Mouse (Mus musculus): ENCODE data around the gene Slc6a16. TPM values are rescaled to one million over a fixed set of nuclear protein-coding genes. Genes with fewer than 3 reads are reported as not detected.

Slc6a16 gene
- polyA plus RNA-seq, 1 experiment from 2014 or later, result 0.10 TPM

DNA sequence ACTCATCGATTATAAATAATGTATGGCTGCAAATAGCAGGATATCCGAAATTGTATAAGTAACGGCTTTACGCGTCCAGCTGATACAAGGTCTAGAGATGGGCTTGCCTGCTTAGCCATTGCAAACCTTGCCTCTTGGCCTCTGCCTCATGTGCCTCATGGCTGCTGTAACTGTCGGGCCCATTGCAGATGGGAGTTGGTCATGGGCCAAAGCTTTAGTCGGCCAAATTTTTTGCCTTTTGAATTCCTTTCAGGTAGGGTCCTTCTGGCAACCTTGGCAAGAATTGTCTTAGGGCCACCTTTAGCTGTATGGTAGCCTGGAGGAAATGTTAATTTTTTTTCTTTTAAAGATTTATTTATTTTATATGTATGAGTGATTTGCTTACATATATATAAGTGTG, 16.1 kb upstream of the Slc6a16 start:
- H3K27me3 ChIP-seq, result no peaks in the 10 kb centered on the region
- peaks cover 99% of the 10 kb centered on the region for H3K36me3 ChIP-seq
- H3K4me2 ChIP-seq, result no peak overlapping the region
- peaks cover 10% of the 10 kb centered on the region; the same call in 1 of the 2 replicates for H3K4me1 ChIP-seq
- H3K9ac ChIP-seq, result no peak overlapping the region
- 92% methylated on average over 7 of the region's 7 CpGs for WGBS
- no peak overlapping the region for H3K4me3 ChIP-seq (replicated peaks)
- ATAC-seq (replicated peaks; ENCODE audit: low FRiP score), result no peak
- no peaks in the 10 kb centered on the region for H3K9me3 ChIP-seq (replicated peaks)
- H3K27ac ChIP-seq, result no peak overlapping the region

DNA sequence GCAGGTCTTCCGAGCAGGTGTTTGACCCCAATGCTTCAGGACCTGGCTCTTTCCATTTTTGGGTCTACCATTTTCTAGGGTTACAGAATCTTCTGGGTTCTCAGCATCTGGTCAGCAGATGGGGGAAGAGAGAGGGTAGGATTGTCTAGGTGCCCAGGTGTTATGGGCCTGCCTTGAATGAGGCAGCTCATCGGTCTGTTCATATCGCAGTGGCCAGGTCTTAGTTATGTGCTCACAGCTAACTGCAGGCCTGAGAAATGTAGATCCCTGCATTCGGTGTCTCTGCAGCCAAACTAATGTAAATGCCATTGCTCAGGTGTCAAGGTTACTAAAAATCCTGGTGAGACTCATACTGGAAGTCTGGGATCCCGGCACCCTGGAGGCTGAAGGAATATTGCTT, 14.5 kb upstream of the Slc6a16 start:
- H3K4me2 ChIP-seq, result no peak overlapping the region
- peaks cover 92% of the 10 kb centered on the region for H3K36me3 ChIP-seq
- H3K27me3 ChIP-seq, result no peaks in the 10 kb centered on the region
- no peaks in the 10 kb centered on the region for H3K4me1 ChIP-seq
- no peak overlapping the region for H3K4me3 ChIP-seq (replicated peaks)
- H3K9me3 ChIP-seq (replicated peaks), result no peaks in the 10 kb centered on the region
- WGBS, result 95% methylated on average over 5 of the region's 5 CpGs
- no peak for ATAC-seq (replicated peaks; ENCODE audit: low FRiP score)
- no peak overlapping the region for H3K27ac ChIP-seq
- H3K9ac ChIP-seq, result no peak overlapping the region

DNA sequence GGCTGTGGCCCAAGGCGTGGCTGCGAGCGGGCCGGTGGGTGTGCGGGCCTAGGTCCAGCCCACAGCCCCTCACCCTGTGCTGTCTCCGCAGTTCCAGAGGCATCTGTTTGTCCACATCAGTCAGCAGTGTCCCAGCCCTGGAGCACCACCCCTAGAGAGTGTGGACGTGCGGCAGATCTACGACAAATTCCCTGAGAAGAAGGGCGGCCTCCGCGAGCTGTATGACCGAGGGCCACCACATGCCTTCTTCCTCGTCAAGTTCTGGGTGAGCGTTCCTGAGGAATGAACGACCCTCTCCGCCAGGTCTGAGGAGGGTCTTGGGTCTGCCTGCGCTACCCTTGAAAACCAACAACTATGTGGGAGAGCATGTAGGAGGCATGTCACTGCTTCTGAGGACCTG, 12.3 kb upstream of the Slc6a16 start:
- Histone ChIP-seq H3K27ac (no peak overlapping the region), H3K4me1 (peaks cover 9% of the 10 kb centered on the region), H3K27me3 (no peaks in the 10 kb centered on the region), H3K4me3 (replicated peaks) (no peak overlapping the region), H3K36me3 (peaks cover 90% of the 10 kb centered on the region), H3K9ac (no peak overlapping the region), H3K4me2 (no peak overlapping the region), H3K9me3 (replicated peaks) (no peaks in the 10 kb centered on the region)
- WGBS, result 91% methylated on average over 18 of the region's 18 CpGs
- ATAC-seq (replicated peaks; ENCODE audit: low FRiP score), result no peak; the same call in 1 of the 2 replicates

DNA sequence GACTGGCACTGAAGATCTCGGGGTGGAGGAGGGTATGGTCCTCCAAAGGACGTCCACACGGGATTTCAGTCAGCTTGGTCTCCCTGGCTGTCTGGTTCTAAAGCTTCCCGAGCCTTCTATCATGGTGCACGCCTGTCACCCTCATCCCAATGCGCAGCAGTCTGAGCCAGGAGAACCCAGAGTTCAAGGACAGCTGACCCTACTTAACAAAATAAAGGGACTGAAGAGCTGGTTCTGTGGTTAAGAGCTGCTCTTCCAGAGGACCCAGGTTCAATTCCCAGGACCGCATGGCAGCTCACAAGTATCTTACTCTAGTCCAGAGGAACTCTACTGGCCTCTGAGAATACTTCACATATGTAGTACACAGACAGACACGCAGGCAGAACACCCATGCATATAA, 11.8 kb upstream of the Slc6a16 start:
- ATAC-seq (replicated peaks; ENCODE audit: low FRiP score), result no peak
- Histone ChIP-seq H3K4me1 (peaks cover 14% of the 10 kb centered on the region), H3K27ac (no peak overlapping the region), H3K4me2 (no peak overlapping the region), H3K9me3 (replicated peaks) (no peaks in the 10 kb centered on the region), H3K27me3 (no peaks in the 10 kb centered on the region), H3K4me3 (replicated peaks) (no peak overlapping the region), H3K36me3 (peaks cover 89% of the 10 kb centered on the region), H3K9ac (no peak overlapping the region)
- 93% methylated on average over 8 of the region's 8 CpGs for WGBS

DNA sequence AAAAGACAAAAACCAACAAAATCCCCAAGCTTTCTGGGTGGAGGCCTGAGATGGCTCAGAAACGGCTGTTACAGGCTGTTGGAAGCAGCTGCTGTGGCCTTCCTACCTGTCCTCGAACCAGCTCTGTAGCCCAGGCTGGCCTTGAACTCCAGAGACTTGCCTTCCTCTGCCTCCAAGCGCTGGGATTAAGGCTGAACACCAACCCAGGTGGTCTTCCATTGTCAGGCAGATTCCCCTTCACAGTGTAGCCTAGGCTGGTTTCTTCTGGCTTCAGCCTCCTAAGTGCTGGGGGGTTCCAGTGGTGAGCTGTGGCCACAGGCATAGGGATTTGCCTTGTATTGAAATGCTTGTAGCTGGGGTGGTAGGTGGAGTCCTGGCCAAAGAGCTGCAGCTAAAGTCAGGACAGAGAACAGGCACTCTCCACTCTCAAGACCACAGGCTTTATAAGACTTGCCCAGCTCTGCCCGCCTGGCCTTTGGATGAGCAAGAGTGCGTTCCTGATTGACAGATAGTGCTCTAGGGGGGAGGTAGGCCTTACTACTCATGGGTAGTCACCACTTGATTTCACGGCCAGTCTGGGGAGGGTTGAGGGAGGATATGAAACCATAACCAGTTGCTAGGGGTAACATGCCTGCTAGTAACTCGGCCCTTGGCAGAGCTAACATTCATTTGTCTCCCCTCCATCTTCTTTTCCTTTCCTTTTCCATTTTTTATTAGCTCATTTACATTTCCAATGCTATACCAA, 11.3 kb upstream of the Slc6a16 start:
- peaks cover 84% of the 10 kb centered on the region for H3K36me3 ChIP-seq
- WGBS, result 84% methylated on average over 7 of the region's 7 CpGs
- ATAC-seq (replicated peaks; ENCODE audit: low FRiP score), result no peak
- H3K4me2 ChIP-seq, result no peak overlapping the region
- no peak overlapping the region for H3K9ac ChIP-seq
- no peaks in the 10 kb centered on the region for H3K27me3 ChIP-seq
- no peak overlapping the region for H3K4me3 ChIP-seq (replicated peaks)
- no peaks in the 10 kb centered on the region for H3K9me3 ChIP-seq (replicated peaks)
- peaks cover 20% of the 10 kb centered on the region for H3K4me1 ChIP-seq
- H3K27ac ChIP-seq, result no peak overlapping the region

DNA sequence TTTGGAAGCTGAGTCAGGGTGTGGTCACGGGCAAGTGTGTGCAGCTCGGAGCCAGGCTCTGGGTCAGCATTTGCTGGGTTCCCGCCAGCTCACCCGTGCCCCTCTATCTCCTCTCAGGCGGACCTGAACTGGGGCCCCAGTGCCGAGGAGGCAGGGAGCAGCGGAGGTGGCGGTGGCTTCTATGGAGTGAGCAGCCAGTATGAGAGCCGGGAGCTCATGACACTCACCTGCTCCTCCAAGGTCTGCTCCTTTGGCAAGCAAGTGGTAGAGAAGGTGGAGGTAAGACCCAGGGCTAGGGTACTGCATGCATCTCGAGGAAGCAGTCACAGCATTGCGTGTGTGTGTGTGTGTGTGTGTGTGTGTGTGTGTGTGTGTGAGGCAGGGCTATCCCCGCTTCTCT, 9.7 kb upstream of the Slc6a16 start:
- H3K36me3 ChIP-seq, result peaks cover 68% of the 10 kb centered on the region
- ATAC-seq (replicated peaks; ENCODE audit: low FRiP score), result no peak

DNA sequence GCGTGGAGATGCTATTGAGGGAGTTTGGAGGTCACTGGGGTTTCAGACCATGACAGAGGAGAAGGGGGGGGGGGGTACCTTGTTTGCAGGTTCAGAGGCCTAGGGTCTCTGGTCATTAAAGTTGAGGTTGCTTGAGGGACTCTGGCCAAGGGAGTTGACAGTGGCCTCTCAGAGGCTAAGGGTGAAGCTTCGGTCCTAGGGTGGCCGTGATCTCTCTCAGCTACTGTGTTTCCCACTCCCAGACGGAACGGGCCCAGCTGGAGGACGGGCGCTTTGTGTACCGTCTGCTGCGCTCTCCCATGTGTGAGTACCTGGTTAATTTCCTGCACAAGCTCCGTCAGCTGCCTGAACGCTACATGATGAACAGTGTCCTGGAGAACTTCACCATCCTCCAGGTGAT, 8.9 kb upstream of the Slc6a16 start:
- Histone ChIP-seq H3K27me3 (peaks cover 10% of the 10 kb centered on the region), H3K4me1 (peaks cover 35% of the 10 kb centered on the region), H3K4me3 (replicated peaks) (no peak overlapping the region), H3K9me3 (replicated peaks) (no peaks in the 10 kb centered on the region), H3K4me2 (no peak overlapping the region), H3K27ac (no peak overlapping the region), H3K9ac (no peak overlapping the region), H3K36me3 (peaks cover 60% of the 10 kb centered on the region)
- WGBS, result 81% methylated on average over 11 of the region's 11 CpGs
- no peak for ATAC-seq (replicated peaks; ENCODE audit: low FRiP score)

More for the DNA sequence above, 9.7 kb upstream of the Slc6a16 start:
- Histone ChIP-seq H3K9ac (no peak overlapping the region), H3K4me3 (replicated peaks) (no peak overlapping the region), H3K27ac (no peak overlapping the region), H3K27me3 (peaks cover 3% of the 10 kb centered on the region), H3K9me3 (replicated peaks) (no peaks in the 10 kb centered on the region), H3K4me1 (peaks cover 35% of the 10 kb centered on the region), H3K4me2 (no peak overlapping the region)
- WGBS, result 88% methylated on average over 12 of the region's 12 CpGs

DNA sequence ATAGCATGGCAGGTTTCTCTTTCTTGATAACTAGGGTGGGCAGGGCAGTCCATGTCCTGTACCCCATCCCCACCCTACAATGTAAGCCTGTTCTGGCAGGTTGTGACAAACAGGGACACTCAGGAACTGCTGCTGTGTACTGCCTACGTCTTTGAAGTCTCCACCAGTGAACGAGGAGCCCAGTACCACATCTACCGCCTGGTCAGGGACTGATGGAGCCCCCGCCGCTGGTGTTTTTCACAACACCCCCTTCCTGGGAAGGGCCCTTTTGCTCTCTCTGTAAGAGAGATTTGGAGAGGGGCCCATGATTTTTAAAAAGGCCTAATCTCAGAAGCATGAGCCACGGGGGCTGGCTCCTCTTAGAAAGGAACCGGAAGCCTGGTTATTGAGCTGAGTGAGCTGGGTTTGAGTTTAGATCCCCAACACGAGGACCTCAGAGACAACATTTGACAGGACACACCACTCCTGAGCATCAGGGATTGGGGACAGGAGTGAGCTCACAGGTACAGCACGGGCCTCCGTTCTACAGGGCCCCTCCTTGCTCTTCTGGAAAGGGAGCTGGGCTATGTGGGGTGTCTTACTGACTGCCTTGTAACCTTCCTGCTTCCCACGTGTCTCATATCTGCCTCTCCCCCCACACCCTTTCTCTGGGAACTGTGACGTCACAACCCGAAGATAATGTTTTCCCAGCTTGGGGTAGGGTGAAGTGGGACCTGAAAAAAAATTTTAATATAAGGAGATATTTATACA, 8.0 kb upstream of the Slc6a16 start:
- H3K4me3 ChIP-seq (replicated peaks), result no peak overlapping the region
- ATAC-seq (replicated peaks; ENCODE audit: low FRiP score), result no peak

DNA sequence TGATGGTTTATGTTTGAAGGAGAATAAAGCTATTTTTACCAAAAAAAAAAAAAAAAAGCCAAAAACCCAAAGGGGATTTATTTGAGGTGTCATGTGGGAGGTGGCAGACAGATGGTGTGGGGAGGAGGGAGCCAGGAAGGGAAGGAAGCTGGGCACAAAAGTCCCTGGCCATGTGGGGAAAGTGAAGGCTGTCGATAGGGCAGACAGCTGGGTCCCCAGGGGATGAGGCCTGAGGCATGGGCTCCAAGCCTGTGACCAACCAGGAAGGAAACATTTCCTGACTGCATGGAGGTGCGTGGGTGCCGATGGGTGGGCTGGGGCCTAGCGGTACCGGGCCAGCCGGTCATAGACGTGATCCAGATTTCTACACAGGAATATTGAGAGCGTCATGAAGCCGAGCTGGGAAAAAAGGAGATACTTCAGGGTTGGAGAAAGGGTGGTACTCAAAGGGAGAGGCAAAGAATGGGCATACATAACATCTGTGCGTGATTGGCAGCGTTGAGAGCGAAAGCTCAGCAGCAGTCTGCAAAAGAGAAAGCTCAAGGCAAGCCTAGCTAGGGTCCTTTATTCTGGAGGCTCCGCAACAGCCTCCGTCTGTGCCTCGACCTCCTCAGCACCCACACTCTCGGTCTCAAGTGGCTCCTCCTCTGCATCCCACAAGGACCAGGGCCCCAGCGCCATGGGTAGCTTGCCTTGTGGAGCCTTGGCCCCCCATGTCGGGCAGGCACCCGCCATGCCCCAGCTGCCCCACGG, 7.1 kb upstream of the Slc6a16 start:
- Histone ChIP-seq H3K27ac (peak overlapping the region; percentile 37; the same call in 1 of the 2 replicates), H3K9ac (no peak overlapping the region), H3K27me3 (peaks cover 18% of the 10 kb centered on the region), H3K4me1 (peaks cover 38% of the 10 kb centered on the region), H3K9me3 (replicated peaks) (no peaks in the 10 kb centered on the region), H3K4me2 (peak overlapping the region; percentile 57), H3K4me3 (replicated peaks) (no peak overlapping the region), H3K36me3 (peaks cover 43% of the 10 kb centered on the region)
- 32% methylated on average over 20 of the region's 20 CpGs for WGBS
- 0 out of 2 replicates have a peak, but pooled peaks have one; percentile 1 for ATAC-seq (replicated peaks; ENCODE audit: low FRiP score)

More for the DNA sequence above, 8.0 kb upstream of the Slc6a16 start:
- Histone ChIP-seq H3K9me3 (replicated peaks) (no peaks in the 10 kb centered on the region), H3K4me2 (no peak overlapping the region), H3K27me3 (peaks cover 12% of the 10 kb centered on the region), H3K36me3 (peaks cover 52% of the 10 kb centered on the region), H3K27ac (no peak overlapping the region), H3K4me1 (peaks cover 35% of the 10 kb centered on the region), H3K9ac (no peak overlapping the region)
- 59% methylated on average over 13 of the region's 13 CpGs for whole genome bisulfite sequencing

DNA sequence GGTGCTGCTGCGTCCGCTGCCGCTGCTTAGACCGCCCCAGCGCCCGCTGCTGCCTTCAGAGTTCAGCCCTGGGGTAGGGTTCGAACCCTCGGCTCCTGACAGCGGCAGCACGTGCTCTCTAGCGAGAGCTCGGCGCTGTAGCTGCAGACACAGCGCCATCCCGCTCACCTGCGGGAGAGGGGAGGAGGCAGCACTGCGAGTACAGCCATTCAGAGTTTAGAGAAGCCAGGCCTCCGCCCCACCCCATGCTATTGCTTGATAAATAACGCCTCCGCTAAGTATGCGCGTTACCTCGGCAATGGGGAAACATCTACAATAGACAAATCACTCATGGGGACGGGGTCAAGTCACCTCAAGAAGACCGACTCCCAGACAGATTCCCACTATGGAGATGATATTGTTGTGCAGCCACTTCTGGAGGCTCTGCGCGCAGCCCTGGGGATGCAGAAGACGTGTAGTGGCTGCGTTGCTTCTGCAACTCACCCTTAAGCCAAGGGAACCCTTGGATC, 6.5 kb upstream of the Slc6a16 start:
- Histone ChIP-seq H3K4me1 (peaks cover 44% of the 10 kb centered on the region), H3K27me3 (peaks cover 25% of the 10 kb centered on the region), H3K4me3 (replicated peaks) (peak overlapping the region; percentile 29), H3K9me3 (replicated peaks) (no peaks in the 10 kb centered on the region), H3K9ac (no peak overlapping the region), H3K27ac (peak overlapping the region; percentile 34; the same call in 1 of the 2 replicates), H3K36me3 (peaks cover 37% of the 10 kb centered on the region), H3K4me2 (peak overlapping the region; percentile 57)
- WGBS, result 15% methylated on average over 29 of the region's 29 CpGs
- ATAC-seq (replicated peaks; ENCODE audit: low FRiP score), result peak; percentile 6; the same call in 1 of the 2 replicates

DNA sequence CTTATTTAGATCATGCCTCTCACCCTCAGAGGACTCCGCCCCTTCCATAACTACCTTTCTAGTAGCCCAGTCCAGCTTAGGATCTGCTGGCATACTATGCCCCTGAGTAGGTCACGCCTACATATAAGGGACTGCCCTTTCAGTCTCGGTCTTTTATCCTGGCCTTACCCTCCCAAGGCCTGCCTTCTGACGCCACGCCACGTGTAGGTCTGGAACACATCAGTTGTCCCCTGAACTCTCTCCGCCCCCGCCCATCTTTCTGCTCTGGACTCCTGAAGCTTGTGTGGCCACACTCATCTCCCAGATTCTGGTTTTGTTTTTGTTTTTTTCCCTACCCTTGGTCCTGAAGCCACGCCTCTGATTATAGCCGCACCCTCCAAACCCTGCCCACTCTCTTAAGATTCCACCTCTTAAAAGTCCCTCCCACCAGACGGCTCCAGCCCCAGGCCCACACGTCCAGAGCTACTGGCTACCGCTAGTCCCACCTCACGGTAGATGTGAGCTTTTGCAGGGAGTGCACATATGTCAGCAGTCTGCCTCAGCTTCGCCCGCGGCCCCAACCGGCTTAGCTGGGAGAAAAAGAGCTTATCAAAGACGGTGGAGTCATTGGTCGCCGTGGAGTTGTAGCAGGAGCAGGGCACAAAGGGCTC, 5.8 kb upstream of the Slc6a16 start:
- H3K36me3 ChIP-seq, result peaks cover 31% of the 10 kb centered on the region
- peak overlapping the region; percentile 29 for H3K4me3 ChIP-seq (replicated peaks)
- peaks cover 26% of the 10 kb centered on the region for H3K27me3 ChIP-seq
- peak overlapping the region; percentile 34; the same call in 1 of the 2 replicates for H3K27ac ChIP-seq
- H3K9me3 ChIP-seq (replicated peaks), result no peaks in the 10 kb centered on the region
- peak; percentile 77 for ATAC-seq (replicated peaks; ENCODE audit: low FRiP score)
- 5% methylated on average over 21 of the region's 21 CpGs for WGBS
- H3K4me2 ChIP-seq, result peak overlapping the region; percentile 57
- H3K4me1 ChIP-seq, result peaks cover 44% of the 10 kb centered on the region
- no peak overlapping the region; the same call in 1 of the 2 replicates for H3K9ac ChIP-seq
